Mouse (Mus musculus) ES-Bruce4 (cell line): ENCODE results near the gene Ptpn22.

Experiments used
- CTCF ChIP-seq: IDR thresholded peaks from one replicate; pipeline ENCODE4 v1.8.1; 2011; ENCODE audit warnings: low read depth, low read length
- EP300 ChIP-seq: IDR thresholded peaks from 2 replicates; pipeline ENCODE4 v1.6.1; 2011; ENCODE audit warnings: low read depth, low read length; ENCODE audit not compliant: insufficient read depth
- POLR2A ChIP-seq: IDR thresholded peaks from one replicate; pipeline ENCODE4 v1.8.1; 2011; ENCODE audit warnings: low read length; ENCODE audit not compliant: insufficient read depth

DNA sequence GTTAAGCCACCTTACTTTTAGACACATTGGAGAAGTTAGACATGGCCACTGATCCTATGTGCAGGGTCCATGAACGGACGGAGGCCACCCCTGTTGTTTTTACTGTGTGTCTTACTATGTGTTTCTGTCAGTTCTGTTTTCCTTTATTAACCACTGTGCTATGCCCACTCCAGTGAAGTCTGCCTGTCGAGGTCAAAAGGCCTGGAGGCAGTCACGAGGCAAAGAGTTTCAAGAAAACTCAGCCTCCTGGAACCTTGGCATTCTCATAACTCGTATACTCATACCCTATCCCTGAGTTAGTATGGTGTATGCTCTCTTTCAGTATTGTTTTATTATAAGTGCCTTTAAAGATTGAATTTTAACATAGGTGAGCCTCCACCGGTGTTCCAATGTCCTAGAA, 19.9 kb upstream of the Ptpn22 start:
- TF ChIP-seq CTCF: no peak
- no peak for TF ChIP-seq POLR2A
- no peak for TF ChIP-seq EP300
